Mouse (Mus musculus) kidney, postnatal 10 days (tissue): ENCODE data around the gene Sdr16c6.

Source experiments
- DNase-seq: peaks from one replicate; pipeline ENCODE4 v3.0.0; 2021; ENCODE audit warnings: mixed read lengths

Sdr16c6 gene

GRCm38 (mm10) chr4:4077372-4077771 lies at the start of gene Sdr16c6:
Sdr16c6 (minus strand) TSS chr4:4077522.
- DNase-seq, result no peak

- DNase-seq, result no peak
Observed at GRCm38 (mm10) chr4:4080180-4080579, 2.9 kb upstream of the Sdr16c6 start.

- no peak for DNase-seq
Observed at GRCm38 (mm10) chr4:4079132-4079531, 1.8 kb upstream of the Sdr16c6 start.

GRCm38 (mm10) chr4:4076001-4076400 lies 1.3 kb downstream of the Sdr16c6 start:
- no peak for DNase-seq
